Mouse (Mus musculus) megakaryocyte-erythroid progenitor cell, adult 5-6 weeks (primary cell): ENCODE measurements around the gene Vmn1r71. TPM values are rescaled to one million over a fixed set of nuclear protein-coding genes. Genes with fewer than 3 reads are reported as not detected.
"Not testable (repeated sequence)": the region's sequence is repeated elsewhere in the genome, so short reads cannot be mapped to it uniquely, and the experiment has no call there.

ENCODE experiments used
- ATAC-seq: replicated peaks from 2 replicates; pipeline ENCODE4 v1.8.0; 2016; ENCODE audit warnings: mild to moderate bottlenecking, inconsistent platforms; ENCODE audit not compliant: severe bottlenecking, poor library complexity, low FRiP score, low TSS enrichment
- total RNA-seq, 2 experiments: library from RNA; stranded (forward) in 1 of 2; stranded (reverse) in 1 of 2; fragments of 200-1000, 215-1000 nt in 1 of 2; fragments of >200 nt in 1 of 2; fragmentation: Nextera tagmentation in 1 of 2; gene quantifications; 2 replicates each; pipeline ENCODE4 v1.2.3; 2014 to 2017

Vmn1r71 gene
- total RNA-seq (2014; fragmentation: Nextera tagmentation) (not detected in 2 replicates), total RNA-seq (2017) (not detected in 2 replicates)

- ATAC-seq, result no peak
Measured at GRCm38 (mm10) chr7:10754264-10754663, at the start of gene Vmn1r71. Gene Vmn1r71, minus strand, starts transcription at chr7:10754364.

- ATAC-seq, result not testable (repeated sequence)
Measured at GRCm38 (mm10) chr7:10757551-10757950, 3.4 kb upstream of the Vmn1r71 start.

Other genes with a start within 250 kb of the Vmn1r71 start
- not detected in 2 replicates for gene Vmn1r68, start 195.9 kb downstream of the Vmn1r71 start, total RNA-seq (2014; fragmentation: Nextera tagmentation)
- not detected in 2 replicates for gene Vmn1r68, start 195.9 kb downstream of the Vmn1r71 start, total RNA-seq (2017)
- not detected in 2 replicates for gene Vmn1r69, start 140.7 kb downstream of the Vmn1r71 start, total RNA-seq (2014; fragmentation: Nextera tagmentation)
- not detected in 2 replicates for gene Vmn1r69, start 140.7 kb downstream of the Vmn1r71 start, total RNA-seq (2017)
- not detected in 2 replicates for gene Vmn1r70, start 122.8 kb downstream of the Vmn1r71 start, total RNA-seq (2014; fragmentation: Nextera tagmentation)
- not detected in 2 replicates for gene Vmn1r70, start 122.8 kb downstream of the Vmn1r71 start, total RNA-seq (2017)
- not detected in 2 replicates for gene Nlrp4b, start 66.6 kb downstream of the Vmn1r71 start, total RNA-seq (2014; fragmentation: Nextera tagmentation)
- gene Nlrp4b, start 66.6 kb downstream of the Vmn1r71 start, total RNA-seq (2017), result not detected in 2 replicates
- not detected in 2 replicates for gene Zscan4b, start 150.7 kb upstream of the Vmn1r71 start, total RNA-seq (2014; fragmentation: Nextera tagmentation)
- gene Zscan4b, start 150.7 kb upstream of the Vmn1r71 start, total RNA-seq (2017), result not detected in 2 replicates